Mouse (Mus musculus) liver, embryonic 14.5 days (tissue): ENCODE measurements around the gene Dgcr6.

Experiments
- CTCF ChIP-seq: IDR thresholded peaks from 2 replicates; pipeline ENCODE4 v1.5.1; 2016; ENCODE audit warnings: antibody characterized with exemption, low read depth, control low read depth
- EP300 ChIP-seq: IDR thresholded peaks from 2 replicates; pipeline ENCODE4 v1.6.1; 2016; ENCODE audit warnings: antibody characterized with exemption, low read depth

GRCm38 (mm10) chr16:18052322-18052721, 338 bp upstream of the Dgcr6 start:
- no peak for TF ChIP-seq CTCF
- TF ChIP-seq EP300 = no peak
